Mouse (Mus musculus): ENCODE data around the gene Spry2. TPM values are rescaled to one million over a fixed set of nuclear protein-coding genes. Genes with fewer than 3 reads are reported as not detected.

The Spry2 gene
- total and polyA plus RNA-seq, 3 experiments: 0.21 TPM; not detected in 2

- dilution Hi-C loops (cut with MboI; ENCODE audit: extremely low pct_ligation_motif_present, extremely low pct_unique_long_range_greater_than_20kb, low sequenced_read_pairs) (no loop called here), in situ Hi-C loops (cut with MboI; ENCODE audit: low pct_ligation_motif_present, low pct_unique_long_range_greater_than_20kb, low sequenced_read_pairs) (no loop called here)
- Histone ChIP-seq H3K9me3 (replicated peaks; ENCODE audit: low read length) (peaks cover 15% of the 10 kb centered on the region), H3K4me3 (replicated peaks in 1 of 3; ENCODE audit: low read depth in 2 of 3, low read length in 2 of 3, poor library complexity in 1 of 3) (no peak overlapping the region), H3K4me2 (ENCODE audit: insufficient read depth, low read depth, poor library complexity, severe bottlenecking) (no peak overlapping the region), H3K27me3 (replicated peaks) (no peaks in the 10 kb centered on the region), H3K4me1 (ENCODE audit: control insufficient read depth in 1 of 2, insufficient read depth in 2 of 2) (no peaks in the 10 kb centered on the region), H3K36me3 (replicated peaks in 1 of 2; ENCODE audit: control insufficient read depth in 1 of 2, insufficient read depth in 1 of 2, low read length in 1 of 2) (no peaks in the 10 kb centered on the region), H3K9ac (ENCODE audit: insufficient read depth, low read depth) (no peak overlapping the region), H3K27ac (ENCODE audit: insufficient read depth, low read depth) (no peak overlapping the region), H3K79me2 (replicated peaks; ENCODE audit: control insufficient read depth, extremely low read depth, insufficient read depth, poor library complexity, severe bottlenecking) (no peaks in the 10 kb centered on the region)
- no peak for DNase-seq (ENCODE audit: extremely low read depth)
- TF ChIP-seq CHD2 (IDR thresholded peaks at IDR 0.05; ENCODE audit: low read length) (no peak), NRF1 (IDR thresholded peaks at IDR 0.05; ENCODE audit: low read depth, low read length) (no peak), SIN3A (IDR thresholded peaks at IDR 0.05; ENCODE audit: low read length) (no peak), ZKSCAN1 (IDR thresholded peaks at IDR 0.05; ENCODE audit: borderline replicate concordance, low read depth, low read length) (no peak), MEF2A (IDR thresholded peaks at IDR 0.05; ENCODE audit: borderline replicate concordance, low read depth, low read length) (no peak), KAT2A (IDR thresholded peaks at IDR 0.05; ENCODE audit: insufficient replicate concordance, low read length) (no peak), SMC3 (IDR thresholded peaks at IDR 0.05; ENCODE audit: low read depth, low read length) (no peak), USF1 (IDR thresholded peaks at IDR 0.05; ENCODE audit: low read depth, low read length) (no peak), TBP (conservative IDR thresholded peaks at IDR 0.05; ENCODE audit: low read depth, low read length) (no peak), RAD21 (IDR thresholded peaks at IDR 0.05; ENCODE audit: low read depth, low read length) (no peak), ZNF384 (IDR thresholded peaks at IDR 0.05; ENCODE audit: low read depth, low read length) (no peak), PAX5 (IDR thresholded peaks at IDR 0.05; ENCODE audit: low read length) (no peak), CHD1 (IDR thresholded peaks at IDR 0.05; ENCODE audit: low read depth, low read length) (no peak), MYC (IDR thresholded peaks at IDR 0.05; ENCODE audit: low read depth, low read length) (no peak), RCOR1 (conservative IDR thresholded peaks at IDR 0.05; ENCODE audit: low read depth, low read length) (no peak), GABPA (IDR thresholded peaks at IDR 0.05; ENCODE audit: insufficient replicate concordance, low read depth, low read length) (no peak), MXI1 (IDR thresholded peaks at IDR 0.05; ENCODE audit: low read depth, low read length) (no peak), EP300 (IDR thresholded peaks at IDR 0.05; ENCODE audit: low read length) (no peak), POLR2AphosphoS2 (IDR thresholded peaks at IDR 0.05; ENCODE audit: low read depth, low read length) (no peak), MAFK (IDR thresholded peaks at IDR 0.05; ENCODE audit: insufficient replicate concordance, low read length) (no peak)
These were observed 45.1 kb downstream of the Spry2 start for GRCm38 (mm10) chr14:105851359-105852067.

Other genes with a start within 250 kb of the Spry2 start
- gene Trim52, start 209.4 kb upstream of the Spry2 start, total RNA-seq (2012; rRNA removed): not detected in 2 replicates
- not detected in 2 replicates for gene Trim52, start 209.4 kb upstream of the Spry2 start, total RNA-seq (2014; rRNA removed)
- not detected in 2 replicates for gene Trim52, start 209.4 kb upstream of the Spry2 start, polyA plus RNA-seq (2012; ENCODE audit: insufficient read length, low read depth)

Data from CH12.LX (cell line).